Mouse (Mus musculus): ENCODE measurements around the gene Zbtb7b. TPM values are rescaled to one million over a fixed set of nuclear protein-coding genes. Genes with fewer than 3 reads are reported as not detected.

Zbtb7b gene
- polyA plus RNA-seq, 1 experiment = 46.9 TPM

DNA sequence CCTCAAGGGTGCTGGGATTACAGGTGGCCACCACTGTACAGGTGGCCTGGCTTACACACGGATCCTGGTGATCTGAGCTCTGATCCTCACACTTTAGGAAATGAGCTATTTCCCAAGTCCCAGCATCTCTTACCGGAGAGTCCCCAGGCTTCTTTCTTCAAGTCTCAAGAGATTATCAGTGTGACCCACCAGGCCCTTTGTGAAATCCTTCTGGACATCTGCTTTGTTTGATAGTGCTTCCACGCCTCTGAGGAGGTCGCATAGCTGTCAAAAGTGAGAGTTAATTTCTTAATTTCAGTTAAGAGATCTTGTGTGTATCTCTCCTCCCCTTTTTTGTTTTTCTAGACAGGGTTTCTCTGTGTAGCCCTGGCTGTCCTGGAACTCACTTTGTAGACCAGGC is 31.3 kb upstream of the Zbtb7b start:
- H3K27ac ChIP-seq (ENCODE audit: insufficient read depth, low read length) = no peak overlapping the region
- TF ChIP-seq POLR2A (IDR thresholded peaks at IDR 0.05; ENCODE audit: low read depth, low read length) (no peak), CTCF (IDR thresholded peaks at IDR 0.05; ENCODE audit: borderline replicate concordance, insufficient read depth, low read length) (no peak)
- no peak overlapping the region for H3K4me3 ChIP-seq (ENCODE audit: insufficient read depth, low read length)

DNA sequence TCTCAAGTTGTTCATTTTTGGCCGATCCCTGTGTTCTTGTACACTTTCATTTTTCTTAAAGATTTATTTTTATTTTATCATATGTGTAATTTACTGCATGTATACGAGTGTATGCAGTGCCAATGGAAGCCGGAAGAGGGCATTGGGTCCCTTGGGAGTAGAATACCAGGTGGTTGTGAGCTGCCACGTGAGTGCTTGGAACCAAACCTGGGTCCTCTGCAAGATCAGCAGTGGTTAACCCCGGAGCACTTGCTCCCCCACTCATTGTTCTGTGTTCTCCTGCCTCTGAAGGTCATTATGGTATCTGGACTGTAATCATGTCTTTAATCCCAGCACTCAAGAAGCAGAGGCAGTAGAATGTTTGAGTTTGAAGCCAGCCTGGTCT is 30.6 kb upstream of the Zbtb7b start:
- no peak for TF ChIP-seq CTCF (IDR thresholded peaks at IDR 0.05; ENCODE audit: borderline replicate concordance, insufficient read depth, low read length)
- no peak for TF ChIP-seq POLR2A (IDR thresholded peaks at IDR 0.05; ENCODE audit: low read depth, low read length)
- Histone ChIP-seq H3K4me1 (ENCODE audit: control insufficient read depth, insufficient read depth, low read length) (0 out of 2 replicates have a peak, but pooled peaks cover 4% of the 10 kb centered on the region), H3K27ac (ENCODE audit: insufficient read depth, low read length) (no peak overlapping the region), H3K4me3 (ENCODE audit: insufficient read depth, low read length) (no peak overlapping the region)

More for the DNA sequence above, 31.3 kb upstream of the Zbtb7b start:
- 0 out of 2 replicates have a peak, but pooled peaks cover under 1% of the 10 kb centered on the region for H3K4me1 ChIP-seq (ENCODE audit: control insufficient read depth, insufficient read depth, low read length)

DNA sequence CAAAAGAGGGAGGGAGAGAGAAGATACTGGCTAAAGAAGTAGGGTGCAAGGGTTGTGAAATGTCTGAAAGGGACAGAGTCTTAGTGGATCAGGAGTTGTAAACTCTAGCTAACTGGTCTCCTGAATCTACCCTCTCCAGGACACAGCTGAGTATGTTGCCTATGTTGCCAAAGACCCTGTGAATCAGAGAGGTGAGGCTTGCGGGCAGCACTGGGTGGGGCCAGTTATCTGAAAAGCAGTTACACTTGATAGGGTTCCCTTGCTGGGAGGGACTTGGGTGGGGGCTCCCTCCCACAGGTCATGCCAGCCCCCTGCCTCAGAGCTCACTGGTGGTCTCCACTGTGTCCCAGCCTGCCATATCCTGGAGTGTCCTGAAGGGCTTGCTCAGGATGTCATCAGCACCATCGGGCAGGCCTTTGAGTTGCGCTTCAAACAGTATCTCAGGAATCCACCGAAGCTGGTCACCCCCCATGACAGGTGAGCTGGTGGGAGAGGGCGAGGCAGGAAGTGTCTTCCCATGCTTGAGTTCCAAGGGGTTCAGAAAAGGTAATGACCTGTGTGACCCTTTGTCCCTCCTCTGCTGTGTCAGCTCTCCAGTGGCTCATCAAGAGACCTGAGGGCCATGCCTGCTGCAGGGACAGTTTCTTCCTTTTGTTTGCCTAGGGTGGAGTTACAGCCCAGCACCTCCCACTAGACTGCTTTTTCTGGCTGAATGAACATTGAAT is 30.0 kb upstream of the Zbtb7b start:
- Histone ChIP-seq H3K4me3 (ENCODE audit: insufficient read depth, low read length) (no peak overlapping the region), H3K27ac (ENCODE audit: insufficient read depth, low read length) (no peak overlapping the region), H3K4me1 (ENCODE audit: control insufficient read depth, insufficient read depth, low read length) (0 out of 2 replicates have a peak, but pooled peaks cover 4% of the 10 kb centered on the region)
- no peak for TF ChIP-seq POLR2A (IDR thresholded peaks at IDR 0.05; ENCODE audit: low read depth, low read length)
- TF ChIP-seq CTCF (IDR thresholded peaks at IDR 0.05; ENCODE audit: borderline replicate concordance, insufficient read depth, low read length) = no peak

DNA sequence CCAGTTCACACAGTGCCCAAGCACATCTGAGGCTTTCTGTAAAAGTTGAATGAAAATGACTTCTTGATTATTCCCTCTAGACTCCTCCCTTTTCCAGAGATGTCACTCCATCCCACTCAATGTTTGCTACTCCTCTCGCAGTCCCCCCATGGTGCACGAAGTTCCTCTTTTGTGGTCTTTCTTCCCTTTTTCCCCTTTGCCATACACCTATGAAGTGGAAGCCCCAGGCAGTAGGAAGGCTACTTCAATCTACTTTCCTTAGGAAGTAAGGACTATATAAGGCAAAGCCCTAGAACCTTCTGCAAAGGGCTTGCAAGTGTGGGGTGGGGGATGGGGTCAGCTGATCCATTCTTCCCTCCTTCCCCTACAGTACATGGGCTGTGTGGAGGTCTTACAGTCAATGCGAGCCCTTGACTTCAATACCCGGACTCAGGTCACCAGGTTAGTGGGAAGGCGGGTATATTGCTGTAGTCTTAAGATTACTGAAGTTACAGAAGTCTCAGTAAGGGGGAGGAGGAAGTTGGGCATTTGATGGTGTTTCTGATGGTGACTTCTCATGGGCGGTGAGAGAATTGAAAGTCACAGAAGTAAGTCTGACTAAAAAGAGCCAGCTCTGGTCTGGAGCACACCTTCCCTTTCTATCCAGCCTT is 28.1 kb upstream of the Zbtb7b start:
- Histone ChIP-seq H3K4me3 (ENCODE audit: insufficient read depth, low read length) (peak overlapping the region; percentile 66), H3K4me1 (ENCODE audit: control insufficient read depth, insufficient read depth, low read length) (0 out of 2 replicates have a peak, but pooled peaks cover 4% of the 10 kb centered on the region), H3K27ac (ENCODE audit: insufficient read depth, low read length) (0 out of 2 replicates have a peak overlapping the region, but pooled peaks have one; percentile 7)
- TF ChIP-seq POLR2A (IDR thresholded peaks at IDR 0.05; ENCODE audit: low read depth, low read length) (no peak; the same call in 1 of the 2 replicates), CTCF (IDR thresholded peaks at IDR 0.05; ENCODE audit: borderline replicate concordance, insufficient read depth, low read length) (no peak)

DNA sequence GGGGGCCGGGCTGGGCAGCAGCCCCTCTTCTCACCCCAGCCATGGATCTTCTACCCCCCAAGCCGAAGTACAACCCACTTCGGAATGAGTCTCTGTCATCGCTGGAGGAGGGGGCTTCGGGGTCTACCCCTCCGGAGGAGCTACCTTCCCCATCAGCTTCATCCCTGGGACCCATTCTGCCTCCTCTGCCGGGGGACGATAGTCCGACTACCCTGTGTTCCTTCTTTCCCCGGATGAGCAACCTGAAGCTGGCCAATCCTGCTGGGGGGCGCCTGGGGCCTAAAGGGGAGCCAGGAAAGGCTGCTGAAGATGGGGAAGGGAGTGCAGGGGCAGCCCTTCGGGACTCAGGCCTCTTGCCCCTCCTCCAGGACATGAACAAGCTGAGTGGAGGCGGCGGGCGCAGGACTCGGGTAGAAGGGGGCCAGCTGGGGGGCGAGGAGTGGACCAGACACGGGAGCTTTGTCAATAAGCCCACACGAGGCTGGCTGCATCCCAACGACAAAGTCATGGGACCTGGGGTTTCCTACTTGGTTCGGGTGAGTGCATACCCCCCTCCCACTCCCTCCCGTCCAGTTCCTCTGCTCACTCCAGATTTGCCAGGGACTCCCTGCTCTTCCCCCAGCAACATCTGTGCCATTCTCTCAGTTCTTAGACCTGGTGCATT is 27.4 kb upstream of the Zbtb7b start:
- H3K4me3 ChIP-seq (ENCODE audit: insufficient read depth, low read length) = peak overlapping the region; percentile 66
- peak overlapping the region; percentile 27 for H3K27ac ChIP-seq (ENCODE audit: insufficient read depth, low read length)
- peak; percentile 47 for TF ChIP-seq POLR2A (IDR thresholded peaks at IDR 0.05; ENCODE audit: low read depth, low read length)
- no peak for TF ChIP-seq CTCF (IDR thresholded peaks at IDR 0.05; ENCODE audit: borderline replicate concordance, insufficient read depth, low read length)
- 0 out of 2 replicates have a peak, but pooled peaks cover 4% of the 10 kb centered on the region for H3K4me1 ChIP-seq (ENCODE audit: control insufficient read depth, insufficient read depth, low read length)

DNA sequence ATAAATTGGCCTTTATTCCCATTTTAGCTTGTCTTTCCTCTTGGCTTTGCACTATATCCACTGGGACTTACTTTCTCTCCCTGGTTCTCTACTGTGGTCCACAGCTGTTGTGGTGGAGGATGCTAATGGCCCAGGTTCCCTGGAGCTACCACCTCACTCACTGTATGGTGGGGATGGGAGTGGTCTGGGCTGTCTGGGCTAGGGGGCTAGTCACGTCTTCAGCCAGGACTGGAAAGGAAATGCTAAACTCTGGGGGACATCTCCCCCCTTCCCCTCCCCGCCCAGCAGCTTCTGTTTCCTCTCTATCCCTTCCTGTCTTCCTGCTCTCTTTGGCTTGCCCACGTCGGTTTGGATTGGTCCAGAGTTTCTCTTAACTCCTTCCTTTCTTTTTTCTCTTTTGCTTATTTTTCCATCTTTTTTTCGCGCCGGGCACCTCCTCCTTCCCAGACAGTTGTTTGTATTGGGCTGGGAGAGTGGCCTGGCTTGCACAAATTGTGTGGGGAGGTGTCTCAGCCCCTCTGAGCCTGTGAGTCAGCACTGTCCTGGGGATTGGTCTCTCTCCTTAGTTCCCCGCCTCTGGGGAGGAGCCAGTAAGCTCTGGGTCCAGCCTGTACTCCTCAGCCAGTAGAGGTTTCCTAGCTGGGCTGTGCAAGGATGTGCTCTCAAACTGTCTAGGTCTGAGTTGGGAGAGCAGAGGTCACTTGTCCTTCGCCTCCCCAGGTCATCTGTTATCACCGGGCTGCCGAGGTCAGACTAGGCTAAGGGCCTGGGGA is 26.6 kb upstream of the Zbtb7b start:
- H3K4me3 ChIP-seq (ENCODE audit: insufficient read depth, low read length) = peak overlapping the region; percentile 66
- TF ChIP-seq CTCF (IDR thresholded peaks at IDR 0.05; ENCODE audit: borderline replicate concordance, insufficient read depth, low read length) (no peak), POLR2A (IDR thresholded peaks at IDR 0.05; ENCODE audit: low read depth, low read length) (peak; percentile 100)
- 0 out of 2 replicates have a peak, but pooled peaks cover 4% of the 10 kb centered on the region for H3K4me1 ChIP-seq (ENCODE audit: control insufficient read depth, insufficient read depth, low read length)
- peak overlapping the region; percentile 99 for H3K27ac ChIP-seq (ENCODE audit: insufficient read depth, low read length)

DNA sequence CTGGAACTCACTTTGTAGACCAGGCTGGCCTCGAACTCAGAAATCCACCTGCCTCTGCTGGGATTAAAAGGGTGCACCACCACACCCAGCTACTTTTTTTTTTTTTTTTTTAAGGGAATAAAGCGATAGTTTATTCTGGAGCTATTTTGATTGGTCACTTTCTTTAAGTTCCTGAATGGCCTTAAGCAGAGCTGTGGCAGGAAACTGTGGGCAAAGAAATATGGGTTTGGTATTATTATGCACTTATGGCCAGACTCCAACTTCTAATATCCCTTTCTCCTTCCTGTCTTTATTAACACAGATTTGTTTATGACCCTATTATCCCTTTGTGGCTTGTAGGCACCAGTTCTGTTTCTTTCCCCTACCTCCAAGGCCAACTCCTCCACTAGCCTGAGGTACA is 25.8 kb upstream of the Zbtb7b start:
- Histone ChIP-seq H3K4me3 (ENCODE audit: insufficient read depth, low read length) (peak overlapping the region; percentile 71), H3K4me1 (ENCODE audit: control insufficient read depth, insufficient read depth, low read length) (0 out of 2 replicates have a peak, but pooled peaks cover 4% of the 10 kb centered on the region), H3K27ac (ENCODE audit: insufficient read depth, low read length) (peak overlapping the region; percentile 99)
- TF ChIP-seq CTCF (IDR thresholded peaks at IDR 0.05; ENCODE audit: borderline replicate concordance, insufficient read depth, low read length) (no peak), POLR2A (IDR thresholded peaks at IDR 0.05; ENCODE audit: low read depth, low read length) (no peak)

DNA sequence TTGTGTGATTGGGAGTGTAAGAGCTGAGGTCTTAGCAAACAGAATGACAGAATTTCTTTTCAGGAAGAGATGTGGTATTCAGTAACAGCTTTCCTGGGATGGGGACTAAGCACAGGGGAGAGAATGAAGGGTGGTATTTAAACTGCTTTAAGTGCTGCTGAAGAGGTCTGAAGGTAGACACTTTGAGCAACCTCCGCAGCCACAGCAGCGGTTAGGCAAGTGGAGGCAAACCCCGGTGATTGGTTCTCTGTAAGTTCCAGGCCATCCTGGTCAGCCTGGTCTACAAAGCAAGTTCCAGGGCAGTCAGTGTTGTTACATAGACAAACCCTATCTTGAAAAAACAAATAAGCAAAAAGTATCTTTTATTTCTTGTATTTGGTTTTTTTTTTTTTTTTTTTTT is 25.4 kb upstream of the Zbtb7b start:
- 0 out of 2 replicates have a peak, but pooled peaks cover 4% of the 10 kb centered on the region for H3K4me1 ChIP-seq (ENCODE audit: control insufficient read depth, insufficient read depth, low read length)
- TF ChIP-seq POLR2A (IDR thresholded peaks at IDR 0.05; ENCODE audit: low read depth, low read length) = peak; percentile 39; the same call in 1 of the 2 replicates
- TF ChIP-seq CTCF (IDR thresholded peaks at IDR 0.05; ENCODE audit: borderline replicate concordance, insufficient read depth, low read length) = no peak
- peak overlapping the region; percentile 71 for H3K4me3 ChIP-seq (ENCODE audit: insufficient read depth, low read length)
- peak overlapping the region; percentile 99 for H3K27ac ChIP-seq (ENCODE audit: insufficient read depth, low read length)

DNA sequence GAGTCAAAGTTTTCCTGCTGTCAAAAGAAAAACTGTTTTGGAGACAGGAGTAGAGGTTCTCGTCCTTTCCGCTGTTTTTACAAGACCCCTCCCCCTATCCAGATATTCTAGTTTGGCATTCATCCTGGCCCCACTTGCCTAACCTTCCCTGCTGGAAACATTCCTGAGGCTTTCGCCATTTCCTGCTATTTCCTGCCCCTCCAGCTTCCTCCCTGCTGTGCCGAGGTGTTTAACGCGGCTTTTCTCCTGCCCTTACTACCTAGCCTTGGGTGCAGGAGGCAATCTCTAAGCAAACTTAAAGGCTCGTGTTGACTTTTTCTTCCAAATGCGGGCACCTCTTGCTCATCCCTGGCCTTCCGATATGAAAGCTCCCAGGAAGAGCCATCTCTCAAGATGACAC is 25.0 kb upstream of the Zbtb7b start:
- Histone ChIP-seq H3K4me1 (ENCODE audit: control insufficient read depth, insufficient read depth, low read length) (0 out of 2 replicates have a peak, but pooled peaks cover 4% of the 10 kb centered on the region), H3K27ac (ENCODE audit: insufficient read depth, low read length) (peak overlapping the region; percentile 99), H3K4me3 (ENCODE audit: insufficient read depth, low read length) (peak overlapping the region; percentile 71)
- TF ChIP-seq POLR2A (IDR thresholded peaks at IDR 0.05; ENCODE audit: low read depth, low read length) (no peak; the same call in none of the 2 replicates), CTCF (IDR thresholded peaks at IDR 0.05; ENCODE audit: borderline replicate concordance, insufficient read depth, low read length) (no peak)

All from embryonic fibroblast, embryonic 13.5 days (primary cell).